ENCODE assay signal across 18 mouse cellular contexts in genomic region chr11:11964729-11965128, GRCm38 (mm10).
DNase-seq lines count a peak whose midpoint lies in the region; ATAC-seq and TF ChIP-seq lines count a peak whose summit lies in the region.
"Had no signal": no experiment of that assay in that cellular context is flagged by ENCODE, and none has a peak within 500 bp of the region (broad histone marks: within the 10 kb centered on the region; RNA-seq: fewer than 3 reads in every experiment).

No protein-coding gene starts in this region.

- no peak overlapping the region for H3K9ac ChIP-seq in liver, adult 2 months (ENCODE audit: low read depth, low read length)
- H3K9ac ChIP-seq in heart, embryonic 13.5 days: peak overlapping the region; percentile 48
- H3K9ac ChIP-seq in liver, embryonic 13.5 days: no peak overlapping the region
- H3K9ac ChIP-seq: embryonic facial prominence, embryonic 13.5 days; forebrain, embryonic 12.5 days; hindbrain, embryonic 12.5 days had no signal

- H3K27me3 ChIP-seq in liver, adult 2 months (ENCODE audit: control insufficient read depth, insufficient read depth, low read length): no peaks in the 10 kb centered on the region
- no peaks in the 10 kb centered on the region for H3K27me3 ChIP-seq in heart, embryonic 13.5 days (replicated peaks)
- no peaks in the 10 kb centered on the region for H3K27me3 ChIP-seq in liver, embryonic 13.5 days
- H3K27me3 ChIP-seq: embryonic facial prominence, embryonic 13.5 days; forebrain, embryonic 12.5 days; hindbrain, embryonic 12.5 days had no signal

- H3K4me2 ChIP-seq in heart, embryonic 13.5 days: no peak overlapping the region
- no peak overlapping the region for H3K4me2 ChIP-seq in liver, embryonic 13.5 days
- H3K4me2 ChIP-seq: embryonic facial prominence, embryonic 13.5 days; forebrain, embryonic 12.5 days; hindbrain, embryonic 12.5 days had no signal

- H3K4me1 ChIP-seq in liver, adult 2 months (ENCODE audit: control insufficient read depth, insufficient read depth, low read length): peaks cover 27% of the 10 kb centered on the region
- peaks cover 98% of the 10 kb centered on the region for H3K4me1 ChIP-seq in heart, embryonic 13.5 days
- H3K4me1 ChIP-seq in liver, embryonic 13.5 days (replicated peaks): peaks cover 85% of the 10 kb centered on the region

- no peak for TF ChIP-seq POLR2A in liver, adult 2 months (IDR thresholded peaks at IDR 0.05; ENCODE audit: extremely low read depth, insufficient read depth, low read length)

- peak; percentile 63 for DNase-seq in gastrocnemius, adult 18-20 months (ENCODE audit: low spot score)
- DNase-seq in gastrocnemius, postnatal 36 days: no peak
- no peak for DNase-seq in liver, adult 2 months (ENCODE audit: extremely low read depth, low read depth, low spot score)
- DNase-seq in liver: no peak
- DNase-seq in liver, embryonic 13.5 days: no peak
- no peak for DNase-seq in ovary, adult 18-20 months (ENCODE audit: low spot score)
- DNase-seq in cerebellum, postnatal 10 days: no peak
- DNase-seq: adrenal gland, postnatal 10 days; cerebellum, postnatal 25 days; kidney, postnatal 25 days; layer of hippocampus, postnatal 36 days; retina, postnatal 1 day; spleen, adult 18-20 months had no signal

- no peaks in the 10 kb centered on the region for H3K9me3 ChIP-seq in heart, embryonic 13.5 days
- H3K9me3 ChIP-seq in liver, embryonic 13.5 days (replicated peaks): no peaks in the 10 kb centered on the region
- H3K9me3 ChIP-seq: embryonic facial prominence, embryonic 13.5 days; forebrain, embryonic 12.5 days; hindbrain, embryonic 12.5 days had no signal

- H3K79me2 ChIP-seq in liver, adult 2 months (ENCODE audit: control insufficient read depth, insufficient read depth, low read length): no peaks in the 10 kb centered on the region

- peak overlapping the region; percentile 32; the same call in 1 of the 2 replicates for H3K27ac ChIP-seq in liver, adult 2 months (replicated peaks; ENCODE audit: insufficient read depth, low read depth, low read length)
- H3K27ac ChIP-seq in heart, embryonic 13.5 days (replicated peaks): peak overlapping the region; percentile 98
- peak overlapping the region; percentile 78 for H3K27ac ChIP-seq in liver, embryonic 13.5 days
- H3K27ac ChIP-seq: forebrain, embryonic 12.5 days had no signal

- TF ChIP-seq CTCF in liver, adult 2 months (IDR thresholded peaks at IDR 0.05; ENCODE audit: low read depth, low read length): no peak

- no peak for ATAC-seq in heart, embryonic 13.5 days (ENCODE audit: extremely low read depth, insufficient number of reproducible peaks, low FRiP score, low TSS enrichment)
- ATAC-seq in liver, embryonic 13.5 days (ENCODE audit: low read depth): no peak
- ATAC-seq: intestine, postnatal 0 days had no signal

- no peaks in the 10 kb centered on the region for H3K36me3 ChIP-seq in liver, adult 2 months (ENCODE audit: control insufficient read depth, insufficient read depth, low read length)
- H3K36me3 ChIP-seq in heart, embryonic 13.5 days: peaks cover 80% of the 10 kb centered on the region
- peaks cover 30% of the 10 kb centered on the region for H3K36me3 ChIP-seq in liver, embryonic 13.5 days
- H3K36me3 ChIP-seq: hindbrain, embryonic 12.5 days had no signal

- H3K4me3 ChIP-seq in liver, adult 2 months (ENCODE audit: insufficient read depth, low read depth, low read length): no peak overlapping the region
- H3K4me3 ChIP-seq in heart, embryonic 13.5 days: no peak overlapping the region
- no peak overlapping the region for H3K4me3 ChIP-seq in liver, embryonic 13.5 days (replicated peaks)
- H3K4me3 ChIP-seq: embryonic facial prominence, embryonic 13.5 days; forebrain, embryonic 12.5 days; hindbrain, embryonic 12.5 days had no signal

- WGBS in liver, adult 2 months: 87% methylated on average over 2 of the region's 2 CpGs
- WGBS in heart, embryonic 13.5 days: 60% methylated on average over 2 of the region's 2 CpGs
- WGBS in liver, embryonic 13.5 days (ENCODE audit: insufficient replicate concordance): 85% methylated on average over 2 of the region's 2 CpGs

- intact Hi-C loops in gastrocnemius, postnatal 36 days (cut with DNase I): no loop called here

Comparison
In these comparisons a context has a peak if more than half of its experiments do, and no peak if none do; other contexts are left out.
1. H3K27ac ChIP-seq: peak in every context shown above with its lines; median percentile 98 in heart, embryonic 13.5 days; 78 in liver, embryonic 13.5 days; 32 in liver, adult 2 months.